Mouse (Mus musculus) monocyte, adult 5-6 weeks (primary cell): ENCODE measurements around the gene Myo1e. TPM values are rescaled to one million over a fixed set of nuclear protein-coding genes. Genes with fewer than 3 reads are reported as not detected.

Experiments
- ATAC-seq: fragments of 153-309, 156-312 bp; replicated peaks from 2 replicates; pipeline ENCODE4 v1.8.0; 2017; ENCODE audit warnings: mild to moderate bottlenecking; ENCODE audit not compliant: low TSS enrichment, insufficient number of reproducible peaks, severe bottlenecking, poor library complexity, low FRiP score
- total RNA-seq: library from RNA; stranded (forward); fragments of 200-1000, 200-491, 200-594 nt; gene quantifications from 3 replicates; pipeline ENCODE4 v1.2.3, GENCODE M21; 2017

Gene Myo1e
- total RNA-seq, 1 experiment from 2014 or later: 17.7 TPM

- ATAC-seq: no peak
These were observed 118.9 kb downstream of the Myo1e start for GRCm38 (mm10) chr9:70325880-70326595.

GRCm38 (mm10) chr9:70328193-70328841 is 121.2 kb downstream of the Myo1e start:
- no peak for ATAC-seq

GRCm38 (mm10) chr9:70331727-70332335 is 124.7 kb downstream of the Myo1e start:
- ATAC-seq: no peak

GRCm38 (mm10) chr9:70338391-70338790 is 131.2 kb downstream of the Myo1e start:
- ATAC-seq: no peak

- ATAC-seq: no peak
These were observed 131.7 kb downstream of the Myo1e start for GRCm38 (mm10) chr9:70338894-70339293.

- no peak for ATAC-seq
These were observed 142.1 kb downstream of the Myo1e start for GRCm38 (mm10) chr9:70349274-70349673.

- no peak for ATAC-seq
These were observed 144.6 kb downstream of the Myo1e start for GRCm38 (mm10) chr9:70351570-70352277.

- no peak for ATAC-seq
These were observed 149.1 kb downstream of the Myo1e start for GRCm38 (mm10) chr9:70356254-70356653.

- ATAC-seq: no peak
These were observed 152.4 kb downstream of the Myo1e start for GRCm38 (mm10) chr9:70359402-70360131.

- ATAC-seq: no peak
These were observed 157.6 kb downstream of the Myo1e start for GRCm38 (mm10) chr9:70364741-70365140.

GRCm38 (mm10) chr9:70365915-70366314 is 158.8 kb downstream of the Myo1e start:
- no peak for ATAC-seq

GRCm38 (mm10) chr9:70366898-70367297 is 159.7 kb downstream of the Myo1e start:
- no peak for ATAC-seq

GRCm38 (mm10) chr9:70371638-70372037 is 164.5 kb downstream of the Myo1e start:
- no peak for ATAC-seq

GRCm38 (mm10) chr9:70379502-70380467 is 172.6 kb downstream of the Myo1e start:
- no peak for ATAC-seq

GRCm38 (mm10) chr9:70382091-70382490 is 174.9 kb downstream of the Myo1e start:
- ATAC-seq: no peak

- ATAC-seq: no peak
These were observed 176.6 kb downstream of the Myo1e start for GRCm38 (mm10) chr9:70383750-70384149.

GRCm38 (mm10) chr9:70384494-70384893 is 177.3 kb downstream of the Myo1e start:
- ATAC-seq: no peak
